Mouse (Mus musculus): ENCODE data around the gene Rfx1. TPM values are rescaled to one million over a fixed set of nuclear protein-coding genes. Genes with fewer than 3 reads are reported as not detected.

The Rfx1 gene
- polyA plus RNA-seq (2021; fragmentation: Nextera tagmentation) = 1.5 and 2.0 TPM in 2 replicates
- long read RNA-seq, experiment 1, partial matches to known transcripts = 3 of 7 reads
- long read RNA-seq, experiment 1, other reads (novel, unspliced or antisense) = 4 of 7 reads
- long read RNA-seq, experiment 2, partial matches to known transcripts = 0 of 1 reads
- long read RNA-seq, experiment 2, other reads (novel, unspliced or antisense) = 1 of 1 reads

GRCm38 (mm10) chr8:84066291-84066930 lies at the start of gene Rfx1:
TSS of gene Rfx1 (plus strand) at chr8:84066834.

GRCm38 (mm10) chr8:84021096-84021495 lies 45.5 kb upstream of the Rfx1 start, which contains the start of gene Palm3:
TSS of gene Palm3 (plus strand) at chr8:84021471.

GRCm38 (mm10) chr8:84042066-84042947 lies 24.3 kb upstream of the Rfx1 start, which contains the start of gene Il27ra:
TSS of gene Il27ra (minus strand) at chr8:84042589.

GRCm38 (mm10) chr8:84044900-84045299 lies 21.7 kb upstream of the Rfx1 start, which contains the start of gene Rln3:
TSS of gene Rln3 (minus strand) at chr8:84045000.

GRCm38 (mm10) chr8:84065037-84065436 lies 1.6 kb upstream of the Rfx1 start, which contains the start of gene Gm10643:
TSS of gene Gm10643 (minus strand) at chr8:84065137.

GRCm38 (mm10) chr8:84104697-84105609 lies 38.3 kb downstream of the Rfx1 start, which contains the start of gene Dcaf15:
TSS of gene Dcaf15 (minus strand) at chr8:84104768.

GRCm38 (mm10) chr8:84125656-84126055 lies 59.0 kb downstream of the Rfx1 start, which contains the start of gene Podnl1:
TSS of gene Podnl1 (plus strand) at chr8:84125989.

Other genes with a start within 250 kb of the Rfx1 start
- 12.5 and 34.5 TPM in 2 replicates for gene Adgrl1, start 166.7 kb upstream of the Rfx1 start, polyA plus RNA-seq (2021; fragmentation: Nextera tagmentation)
- 0.45 and 0.54 TPM in 2 replicates for gene Gm10644, start 111.6 kb upstream of the Rfx1 start, polyA plus RNA-seq (2021; fragmentation: Nextera tagmentation)
- 1.2 and 1.4 TPM in 2 replicates for gene Asf1b, start 111.3 kb upstream of the Rfx1 start, polyA plus RNA-seq (2021; fragmentation: Nextera tagmentation)
- gene Prkaca, start 93.8 kb upstream of the Rfx1 start, polyA plus RNA-seq (2021; fragmentation: Nextera tagmentation) = 95.3 and 258 TPM in 2 replicates
- 1.3 and 2.9 TPM in 2 replicates for gene Samd1, start 69.2 kb upstream of the Rfx1 start, polyA plus RNA-seq (2021; fragmentation: Nextera tagmentation)
- gene 1700067K01Rik, start 65.3 kb upstream of the Rfx1 start, polyA plus RNA-seq (2021; fragmentation: Nextera tagmentation) = 0.38 and 0.40 TPM in 2 replicates
- gene 2210011C24Rik, start 54.7 kb upstream of the Rfx1 start, polyA plus RNA-seq (2021; fragmentation: Nextera tagmentation) = 2.4 and 2.6 TPM in 2 replicates
- gene Palm3, start 45.4 kb upstream of the Rfx1 start, polyA plus RNA-seq (2021; fragmentation: Nextera tagmentation) = 0.71 and 1.6 TPM in 2 replicates
- 0.15 and 0.23 TPM in 2 replicates for gene Il27ra, start 24.2 kb upstream of the Rfx1 start, polyA plus RNA-seq (2021; fragmentation: Nextera tagmentation)
- gene Rln3, start 21.8 kb upstream of the Rfx1 start, polyA plus RNA-seq (2021; fragmentation: Nextera tagmentation) = not detected in 2 replicates
- gene Gm10643, start 1.7 kb upstream of the Rfx1 start, polyA plus RNA-seq (2021; fragmentation: Nextera tagmentation) = 0.79 and 1.6 TPM in 2 replicates
- gene Dcaf15, start 37.9 kb downstream of the Rfx1 start, polyA plus RNA-seq (2021; fragmentation: Nextera tagmentation) = 2.3 and 2.4 TPM in 2 replicates
- gene Podnl1, start 59.2 kb downstream of the Rfx1 start, polyA plus RNA-seq (2021; fragmentation: Nextera tagmentation) = 0.06 TPM in 1 of 2 replicates, not detected in the other
- 9.9 and 10.6 TPM in 2 replicates for gene Cc2d1a, start 81.1 kb downstream of the Rfx1 start, polyA plus RNA-seq (2021; fragmentation: Nextera tagmentation)
- 1.2 and 2.5 TPM in 2 replicates for gene 4930432K21Rik, start 81.2 kb downstream of the Rfx1 start, polyA plus RNA-seq (2021; fragmentation: Nextera tagmentation)
- gene Nanos3, start 118.4 kb downstream of the Rfx1 start, polyA plus RNA-seq (2021; fragmentation: Nextera tagmentation) = 4.0 and 5.1 TPM in 2 replicates
- 1.5 and 3.3 TPM in 2 replicates for gene Zswim4, start 170.2 kb downstream of the Rfx1 start, polyA plus RNA-seq (2021; fragmentation: Nextera tagmentation)
- 458 and 479 TPM in 2 replicates for gene D8Ertd738e, start 182.9 kb downstream of the Rfx1 start, polyA plus RNA-seq (2021; fragmentation: Nextera tagmentation)
- gene Mri1, start 190.5 kb downstream of the Rfx1 start, polyA plus RNA-seq (2021; fragmentation: Nextera tagmentation) = 8.4 and 14.3 TPM in 2 replicates
- 22.3 TPM in 2 replicates for gene Ccdc130, start 203.5 kb downstream of the Rfx1 start, polyA plus RNA-seq (2021; fragmentation: Nextera tagmentation)

Measured in left cerebral cortex, adult 6 months (tissue).